Mouse (Mus musculus) common myeloid progenitor, adult 5-6 weeks (primary cell): ENCODE results near the gene Dstyk. TPM values are rescaled to one million over a fixed set of nuclear protein-coding genes. Genes with fewer than 3 reads are reported as not detected.

Experiments used
- ATAC-seq: replicated peaks from 2 replicates; pipeline ENCODE4 v1.8.0; 2016; ENCODE audit warnings: low read depth, mild to moderate bottlenecking, moderate TSS enrichment, inconsistent platforms; ENCODE audit not compliant: poor library complexity, severe bottlenecking
- total RNA-seq: library from RNA; stranded (forward); fragments of 200-1000, 187-1606 nt; gene quantifications from 2 replicates; pipeline ENCODE4 v1.2.3, GENCODE M21; 2017

Gene Dstyk
- total RNA-seq: 16.2 and 25.7 TPM in 2 replicates

DNA sequence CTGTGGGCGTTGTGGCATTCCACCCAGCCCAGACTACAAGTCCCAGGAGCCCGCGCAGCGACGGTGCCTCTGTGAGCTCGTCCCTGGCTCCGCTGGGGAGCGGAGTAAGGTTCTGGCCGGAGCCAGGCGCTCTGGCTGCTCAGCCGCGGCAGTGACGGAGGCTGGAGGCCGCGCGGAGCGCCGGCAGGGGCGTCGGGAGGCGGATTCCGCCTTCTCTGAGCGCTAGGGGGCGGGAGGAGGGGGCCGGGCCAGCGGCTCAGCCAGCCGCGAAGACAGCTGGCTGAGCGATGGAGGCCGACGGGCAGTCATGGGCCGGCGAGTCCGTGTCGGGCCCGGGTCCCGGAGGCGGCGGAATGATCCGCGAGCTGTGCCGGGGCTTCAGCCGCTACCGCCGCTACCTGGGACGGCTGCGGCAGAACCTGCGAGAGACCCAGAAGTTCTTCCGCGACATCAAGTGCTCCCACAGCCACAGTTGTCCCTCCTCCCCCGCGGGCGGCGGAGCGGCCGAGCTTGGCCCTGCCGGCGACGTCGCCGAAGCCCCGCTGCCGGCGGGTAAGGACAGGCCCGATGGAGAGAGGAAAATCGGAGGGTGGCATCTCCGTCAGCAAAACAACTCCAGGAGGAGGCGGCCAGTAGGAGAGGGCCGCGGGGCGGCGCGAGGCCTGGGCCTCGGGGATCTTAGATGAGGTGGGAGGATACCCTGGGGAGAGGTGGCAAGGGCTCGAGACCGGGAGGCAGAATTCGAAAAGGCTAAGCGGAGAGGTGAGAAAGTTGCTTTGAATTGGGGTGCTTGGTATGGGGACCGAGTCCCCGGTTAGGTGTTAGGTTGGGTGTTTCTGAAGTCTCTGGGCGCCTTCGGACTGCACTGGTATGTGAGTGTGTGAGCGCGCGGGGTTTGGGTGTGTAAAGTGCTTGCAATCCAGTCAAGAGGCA lies at the start of gene Dstyk:
Gene Dstyk (plus strand): TSS at position 237 of the 933 bp plus-strand sequence.
- ATAC-seq: peak; percentile 87

DNA sequence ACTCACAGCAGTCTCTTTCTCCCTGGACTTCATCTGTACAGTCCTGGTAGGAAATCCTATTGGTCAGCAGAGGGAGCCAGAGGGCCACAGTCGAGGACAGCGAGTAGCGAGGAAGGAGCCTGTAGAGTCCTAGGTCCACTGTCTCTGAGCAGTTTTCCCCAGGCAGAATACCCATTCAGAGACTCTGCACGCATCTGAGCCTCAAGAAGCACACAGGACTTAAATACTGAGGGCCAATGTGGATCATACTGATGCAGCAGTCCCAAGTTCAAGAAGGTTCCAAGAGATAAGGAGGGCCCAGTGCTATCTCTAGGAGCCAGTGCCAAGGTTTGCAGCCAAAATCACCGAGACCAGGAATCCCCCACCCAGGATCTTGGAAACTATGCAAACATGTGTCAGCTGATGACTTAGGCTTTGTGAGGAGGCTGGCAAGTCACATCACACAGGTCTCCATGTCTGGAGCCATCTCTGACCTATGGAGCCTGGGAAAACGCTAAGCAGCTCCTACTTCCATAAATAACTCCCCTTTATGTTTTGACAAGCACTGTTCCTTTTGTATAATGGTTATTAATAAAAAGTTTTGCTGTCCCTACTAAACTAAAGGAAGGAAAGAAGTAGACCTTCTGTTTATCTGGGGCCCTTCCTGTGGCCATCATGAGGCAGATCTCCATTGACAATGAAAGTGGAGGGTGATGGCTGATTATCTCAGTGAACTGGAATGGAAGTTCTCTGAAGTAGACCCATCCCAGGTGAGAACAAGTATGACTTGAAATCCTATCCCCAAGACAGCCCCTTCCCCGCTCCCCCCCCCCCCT lies 49.5 kb upstream of the Dstyk start:
- peak; percentile 88 for ATAC-seq

- peak; percentile 48 for ATAC-seq
These were observed 46.6 kb upstream of the Dstyk start for GRCm38 (mm10) chr1:132370681-132371173.

DNA sequence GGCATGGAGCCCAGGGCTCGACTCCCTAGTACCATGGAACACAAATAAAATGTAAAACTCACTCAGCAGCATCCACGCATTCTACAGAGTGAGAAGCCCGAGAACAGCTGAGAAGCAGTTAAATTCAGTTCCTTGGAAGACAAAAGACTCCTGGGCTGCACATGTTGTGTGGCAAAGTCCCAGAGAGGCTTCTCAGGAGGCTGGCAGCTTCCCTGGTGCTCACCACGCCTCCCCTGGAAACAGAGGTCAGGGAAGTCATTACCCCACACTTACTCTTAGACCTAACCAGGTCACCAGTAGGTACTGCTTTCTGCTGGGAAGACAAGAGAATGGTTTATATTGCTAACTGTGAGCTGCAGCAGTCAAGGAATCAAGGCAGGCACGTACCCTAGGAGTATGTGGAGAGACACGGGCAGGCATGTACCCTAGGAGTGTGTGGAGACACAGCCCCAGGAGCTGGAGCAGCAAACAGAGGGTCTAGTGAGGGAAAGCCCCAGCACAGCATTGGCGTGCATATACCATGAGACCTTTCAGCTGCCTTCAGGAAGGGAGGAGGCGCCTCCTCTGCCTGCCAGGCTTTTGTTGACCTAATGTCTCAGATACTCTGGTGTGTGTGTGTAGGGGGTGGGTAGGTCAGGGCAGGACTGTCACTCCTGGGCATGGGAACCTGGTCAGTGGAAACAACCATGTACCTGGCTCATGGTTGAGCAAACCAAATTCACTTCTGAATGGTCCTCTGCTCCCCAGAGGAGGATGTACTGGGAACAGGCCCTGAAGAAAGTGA lies 45.9 kb upstream of the Dstyk start:
- no peak for ATAC-seq

DNA sequence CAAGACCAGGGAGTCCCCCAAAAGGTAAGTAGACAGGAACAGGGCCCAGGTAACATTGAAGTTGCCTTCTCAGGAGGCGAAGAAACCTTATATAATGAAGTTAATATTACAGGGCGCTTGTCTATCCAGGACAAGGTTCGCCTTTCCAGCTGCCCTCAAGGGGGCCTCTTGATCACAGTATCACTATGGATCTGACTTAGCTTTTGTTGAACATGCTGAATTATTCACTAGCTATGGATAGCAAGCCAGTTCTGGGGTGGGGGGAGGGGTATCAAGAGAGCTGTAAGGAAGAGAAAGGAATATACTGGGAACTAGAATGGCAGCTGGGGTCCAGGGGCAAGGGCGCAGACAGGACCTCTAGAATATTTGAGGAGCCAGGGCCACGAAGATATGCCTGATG lies 45.0 kb upstream of the Dstyk start:
- ATAC-seq: no peak

DNA sequence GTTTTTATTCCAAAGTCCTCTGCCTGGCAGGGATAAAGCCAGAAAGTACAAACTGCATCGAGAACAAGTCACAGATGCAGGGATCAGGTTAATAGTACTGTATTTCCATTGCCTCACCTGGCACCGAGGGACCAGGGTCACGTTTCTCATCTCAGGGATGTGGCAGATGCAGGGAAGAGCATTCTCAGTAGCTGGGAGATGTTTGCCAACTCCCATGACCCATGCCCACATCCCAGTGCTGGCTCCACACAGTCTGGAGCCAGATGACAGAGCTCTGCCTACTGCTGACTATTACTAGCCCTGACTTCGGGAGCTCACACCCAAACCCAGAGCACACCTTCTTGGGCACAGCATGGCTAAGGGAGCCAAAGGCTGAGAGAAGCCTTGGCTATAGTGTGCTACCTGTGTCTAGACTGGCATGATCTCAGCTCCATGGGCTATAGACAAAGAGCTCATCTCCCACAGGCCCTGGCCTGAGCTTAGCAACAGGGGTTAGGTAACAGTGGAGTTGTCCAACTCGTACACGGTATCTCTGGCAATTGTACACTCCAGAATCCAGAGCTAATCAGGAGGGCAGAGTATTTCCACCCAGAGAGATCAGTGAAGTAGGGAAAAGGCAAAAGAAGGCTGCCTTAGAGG lies 44.3 kb upstream of the Dstyk start:
- ATAC-seq: no peak

GRCm38 (mm10) chr1:132374140-132374872 lies 43.0 kb upstream of the Dstyk start:
- 0 out of 2 replicates have a peak, but pooled peaks have one; percentile 5 for ATAC-seq

- no peak for ATAC-seq
These were observed 42.5 kb upstream of the Dstyk start for GRCm38 (mm10) chr1:132374873-132375244.

GRCm38 (mm10) chr1:132375256-132375655 lies 42.1 kb upstream of the Dstyk start:
- ATAC-seq: no peak

GRCm38 (mm10) chr1:132376211-132377054 lies 40.9 kb upstream of the Dstyk start:
- no peak for ATAC-seq

GRCm38 (mm10) chr1:132377055-132377365 lies 40.3 kb upstream of the Dstyk start:
- ATAC-seq: no peak

- ATAC-seq: peak; percentile 56
These were observed 39.5 kb upstream of the Dstyk start for GRCm38 (mm10) chr1:132377811-132378210.

- ATAC-seq: no peak
These were observed 36.7 kb upstream of the Dstyk start for GRCm38 (mm10) chr1:132380550-132381100.

DNA sequence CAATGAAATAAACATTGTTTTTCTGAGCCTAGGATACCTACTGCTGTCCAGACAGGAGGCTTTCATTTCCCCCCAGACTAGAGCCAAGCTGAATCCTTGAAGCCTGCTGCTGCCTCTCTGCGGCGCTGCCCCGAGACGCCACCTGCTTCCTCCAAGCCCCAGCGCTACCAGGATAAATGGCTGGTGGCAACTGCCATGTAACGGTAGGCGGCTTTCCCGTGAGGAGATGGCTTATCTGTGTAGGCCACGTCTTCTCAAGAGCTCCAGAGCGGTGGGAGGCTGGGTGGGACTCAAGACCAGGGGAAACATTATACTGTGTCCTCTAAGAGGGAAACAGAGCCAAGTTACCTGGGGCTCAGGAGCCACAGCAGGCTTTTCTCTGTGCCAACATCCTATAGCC lies 35.4 kb upstream of the Dstyk start:
- ATAC-seq: peak; percentile 63

DNA sequence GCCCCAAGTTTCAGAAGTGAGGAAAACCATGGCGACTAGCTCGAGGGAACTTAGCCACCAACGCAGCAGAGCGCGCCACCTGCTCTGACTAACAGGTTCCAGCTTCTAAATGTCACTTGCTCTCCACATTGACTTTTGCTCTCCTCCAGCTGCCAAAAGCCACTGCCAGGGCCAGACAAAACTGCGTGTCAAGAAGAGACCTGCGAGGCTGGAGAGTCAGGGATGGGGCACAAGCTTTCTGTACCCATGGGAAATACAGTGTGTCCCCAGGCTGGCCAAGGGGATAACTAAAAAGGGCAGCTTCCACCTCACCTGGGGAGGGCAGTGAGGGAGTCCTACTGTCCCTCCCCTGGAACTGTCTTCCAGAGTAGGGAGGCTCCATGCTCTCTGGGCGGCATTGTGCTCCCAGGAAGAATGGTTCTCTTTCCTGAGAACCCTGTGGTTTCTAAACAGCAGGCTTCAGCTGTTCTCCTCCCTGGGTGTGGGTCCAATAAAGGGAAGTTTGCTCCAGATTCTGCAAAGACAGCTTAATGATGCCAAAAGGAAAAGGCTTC lies 33.3 kb upstream of the Dstyk start:
- no peak for ATAC-seq

DNA sequence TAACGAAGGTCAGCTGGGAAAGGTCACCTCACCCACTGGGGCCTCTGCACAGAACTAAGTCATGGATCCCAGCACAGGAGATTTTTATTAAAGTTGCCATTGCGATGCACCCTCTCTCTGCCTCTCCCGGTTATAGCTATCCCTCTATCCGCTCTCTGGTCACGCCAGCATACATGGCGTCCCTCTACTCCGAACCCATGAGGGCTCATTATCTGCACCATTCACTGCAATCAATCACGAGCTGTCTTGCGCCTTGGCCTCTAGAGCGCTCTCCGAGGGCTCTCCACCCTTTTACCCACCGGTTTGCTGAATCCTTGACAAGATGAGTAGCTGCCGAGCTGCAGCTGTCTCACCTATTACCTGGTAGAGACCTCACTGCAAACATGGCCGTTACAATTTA lies 32.1 kb upstream of the Dstyk start:
- ATAC-seq: no peak

GRCm38 (mm10) chr1:132385711-132386110 lies 31.6 kb upstream of the Dstyk start:
- no peak for ATAC-seq

- ATAC-seq: no peak
These were observed 31.1 kb upstream of the Dstyk start for GRCm38 (mm10) chr1:132386266-132386665.
